Mouse (Mus musculus): ENCODE results near the gene Slc22a3.

- no peak for TF ChIP-seq POLR2A (IDR thresholded peaks at IDR 0.05; ENCODE audit: extremely low read depth, insufficient read depth, low read length)
- TF ChIP-seq CTCF (IDR thresholded peaks at IDR 0.05; ENCODE audit: extremely low read depth, insufficient read depth, low read length), result no peak
These were observed 137.2 kb downstream of the Slc22a3 start for GRCm38 (mm10) chr17:12370289-12370688.

All from cortical plate, adult 2 months (tissue).